Comparison of ENCODE assay signal across 9 mouse cellular contexts in genomic region chrY:897393-898227, GRCm38 (mm10). TPM values are rescaled to one million over a fixed set of nuclear protein-coding genes. Genes with fewer than 3 reads are reported as not detected.
DNase-seq lines count a peak whose midpoint lies in the region; ATAC-seq and TF ChIP-seq lines count a peak whose summit lies in the region.
"Had no signal": no experiment of that assay in that cellular context is flagged by ENCODE, and none has a peak within 500 bp of the region (broad histone marks: within the 10 kb centered on the region; RNA-seq: fewer than 3 reads in every experiment).

Gene Kdm5d (plus strand): TSS chrY:897788.

- WGBS in cerebellum, adult 2 months: under 1% methylated on average over 34 of the region's 34 CpGs
- WGBS in forebrain, embryonic 12.5 days: 1% methylated on average over 33 of the region's 34 CpGs
- 4% methylated on average over 34 of the region's 34 CpGs for WGBS in hindbrain, embryonic 14.5 days
- 3% methylated on average over 34 of the region's 34 CpGs for WGBS in liver, adult 2 months
- WGBS in midbrain, postnatal 0 days: 2% methylated on average over 28 of the region's 34 CpGs

- no peaks in the 10 kb centered on the region for H3K9me3 ChIP-seq in forebrain, embryonic 12.5 days
- H3K9me3 ChIP-seq in hindbrain, embryonic 14.5 days (ENCODE audit: control insufficient read depth, low read length): no peaks in the 10 kb centered on the region
- no peaks in the 10 kb centered on the region for H3K9me3 ChIP-seq in midbrain, postnatal 0 days (ENCODE audit: low read length)

- H3K36me3 ChIP-seq in forebrain, embryonic 12.5 days (replicated peaks): no peaks in the 10 kb centered on the region
- no peaks in the 10 kb centered on the region for H3K36me3 ChIP-seq in hindbrain, embryonic 14.5 days (replicated peaks; ENCODE audit: control insufficient read depth, insufficient read depth)
- no peaks in the 10 kb centered on the region; the same call in 1 of the 2 replicates for H3K36me3 ChIP-seq in liver, adult 2 months (ENCODE audit: control insufficient read depth, insufficient read depth, low read length)
- H3K36me3 ChIP-seq in midbrain, postnatal 0 days (ENCODE audit: insufficient read depth, low read length): no peaks in the 10 kb centered on the region

- H3K4me2 ChIP-seq in forebrain, embryonic 12.5 days: no peak within 1 kb of the TSS; the same call in 1 of the 2 replicates
- H3K4me2 ChIP-seq in hindbrain, embryonic 14.5 days (replicated peaks): peak within 1 kb of the TSS; percentile 43
- peak within 1 kb of the TSS; percentile 39; the same call in 1 of the 2 replicates for H3K4me2 ChIP-seq in midbrain, postnatal 0 days (ENCODE audit: low read depth, low read length, poor library complexity, severe bottlenecking)

- H3K9ac ChIP-seq in forebrain, embryonic 12.5 days: peak within 1 kb of the TSS; percentile 42; the same call in 1 of the 2 replicates
- peak within 1 kb of the TSS; percentile 57 for H3K9ac ChIP-seq in hindbrain, embryonic 14.5 days
- peak within 1 kb of the TSS; percentile 30 for H3K9ac ChIP-seq in liver, adult 2 months (ENCODE audit: low read depth, low read length)
- H3K9ac ChIP-seq in midbrain, postnatal 0 days (replicated peaks; ENCODE audit: low read length, poor library complexity, severe bottlenecking): peak within 1 kb of the TSS; percentile 42

- peak within 1 kb of the TSS; percentile 80 for H3K4me3 ChIP-seq in cerebellum, adult 2 months (replicated peaks; ENCODE audit: insufficient read depth, low read depth, low read length)
- H3K4me3 ChIP-seq in forebrain, embryonic 12.5 days (replicated peaks): peak within 1 kb of the TSS; percentile 37
- peak within 1 kb of the TSS; percentile 39 for H3K4me3 ChIP-seq in hindbrain, embryonic 14.5 days (replicated peaks; ENCODE audit: low read length)
- peak within 1 kb of the TSS; percentile 69 for H3K4me3 ChIP-seq in liver, adult 2 months (ENCODE audit: insufficient read depth, low read depth, low read length)
- H3K4me3 ChIP-seq in midbrain, postnatal 0 days (ENCODE audit: low read depth, low read length): peak within 1 kb of the TSS; percentile 32
- H3K4me3 ChIP-seq: left cerebral cortex, adult 2 months had no signal

- TF ChIP-seq POLR2A in cerebellum, adult 2 months (IDR thresholded peaks at IDR 0.05; ENCODE audit: borderline replicate concordance, insufficient read depth, low read length): no peak
- no peak for TF ChIP-seq POLR2A in brain, embryonic 14.5 days (IDR thresholded peaks at IDR 0.05; ENCODE audit: borderline replicate concordance, extremely low read depth, insufficient read depth, insufficient read length, poor library complexity, severe bottlenecking)
- TF ChIP-seq POLR2A in liver, adult 2 months (IDR thresholded peaks at IDR 0.05; ENCODE audit: extremely low read depth, insufficient read depth, low read length): no peak

- H3K4me1 ChIP-seq in cerebellum, adult 2 months (ENCODE audit: control insufficient read depth, insufficient read depth, low read length): no peaks in the 10 kb centered on the region
- H3K4me1 ChIP-seq in forebrain, embryonic 12.5 days: no peaks in the 10 kb centered on the region
- H3K4me1 ChIP-seq in hindbrain, embryonic 14.5 days (replicated peaks; ENCODE audit: control insufficient read depth, insufficient read depth, low read length): no peaks in the 10 kb centered on the region
- H3K4me1 ChIP-seq in liver, adult 2 months (ENCODE audit: control insufficient read depth, insufficient read depth, low read length): no peaks in the 10 kb centered on the region
- no peaks in the 10 kb centered on the region for H3K4me1 ChIP-seq in midbrain, postnatal 0 days (ENCODE audit: insufficient read depth, low read length)

- H3K27ac ChIP-seq in cerebellum, adult 2 months (ENCODE audit: insufficient read depth, low read length): 0 out of 2 replicates have a peak within 1 kb of the TSS, but pooled peaks have one; percentile 11
- no peak within 1 kb of the TSS for H3K27ac ChIP-seq in forebrain, embryonic 12.5 days
- H3K27ac ChIP-seq in hindbrain, embryonic 14.5 days: no peak within 1 kb of the TSS
- peak within 1 kb of the TSS; percentile 17 for H3K27ac ChIP-seq in liver, adult 2 months (replicated peaks; ENCODE audit: insufficient read depth, low read depth, low read length)
- peak within 1 kb of the TSS; percentile 51; the same call in 1 of the 2 replicates for H3K27ac ChIP-seq in midbrain, postnatal 0 days (ENCODE audit: low read depth, low read length)
- H3K27ac ChIP-seq: left cerebral cortex, adult 2 months had no signal

- H3K27me3 ChIP-seq in cerebellum, adult 2 months (ENCODE audit: control insufficient read depth, insufficient read depth, low read length): no peaks in the 10 kb centered on the region
- no peaks in the 10 kb centered on the region for H3K27me3 ChIP-seq in forebrain, embryonic 12.5 days
- H3K27me3 ChIP-seq in hindbrain, embryonic 14.5 days (ENCODE audit: control insufficient read depth, insufficient read depth, low read length): no peaks in the 10 kb centered on the region
- H3K27me3 ChIP-seq in liver, adult 2 months (ENCODE audit: control insufficient read depth, insufficient read depth, low read length): no peaks in the 10 kb centered on the region
- H3K27me3 ChIP-seq in midbrain, postnatal 0 days (ENCODE audit: insufficient read depth, low read length): no peaks in the 10 kb centered on the region

- no peak for ATAC-seq in forebrain, embryonic 12.5 days (ENCODE audit: low FRiP score)
- no peak for ATAC-seq in hindbrain, embryonic 14.5 days (ENCODE audit: low FRiP score)
- no peak for ATAC-seq in midbrain, postnatal 0 days (ENCODE audit: low FRiP score)

- no peaks in the 10 kb centered on the region for H3K79me2 ChIP-seq in liver, adult 2 months (ENCODE audit: control insufficient read depth, insufficient read depth, low read length)

- no peak for TF ChIP-seq CTCF in cerebellum, adult 2 months (IDR thresholded peaks at IDR 0.05; ENCODE audit: borderline replicate concordance, insufficient read depth, low read depth, low read length)
- no peak for TF ChIP-seq CTCF in brain, embryonic 14.5 days (IDR thresholded peaks at IDR 0.05; ENCODE audit: borderline replicate concordance, extremely low read depth, insufficient read depth, insufficient read length)
- TF ChIP-seq CTCF in liver, adult 2 months (IDR thresholded peaks at IDR 0.05; ENCODE audit: low read depth, low read length): no peak
- TF ChIP-seq CTCF in midbrain, postnatal 0 days (IDR thresholded peaks at IDR 0.05): no peak

- DNase-seq in cerebellum, adult 2 months: peak in 1 of 2 experiments; percentile 66
- no peak for DNase-seq in cerebellum, adult 9-10 months
- DNase-seq in brain, embryonic 14.5 days (ENCODE audit: low read depth): peak; percentile 84
- peak; percentile 71 for DNase-seq in hindbrain, embryonic 14.5 days (ENCODE audit: low spot score)
- DNase-seq in liver, adult 2 months (ENCODE audit: extremely low read depth, low read depth, low spot score): peak; percentile 75
- peak; percentile 73 for DNase-seq in midbrain, postnatal 0 days (ENCODE audit: low spot score)
- DNase-seq in testis, postnatal 10 days (ENCODE audit: low spot score): peak; percentile 61

RNA-seq across cellular contexts. Expression of gene Kdm5d, which starts in this region (rescaled TPM):
- 17.5 TPM in 1 of 2 replicates, not detected in the other for polyA plus RNA-seq in cerebellum, adult 2 months (2012; rRNA removed)
- polyA plus RNA-seq in brain, embryonic 14.5 days (2012; rRNA removed): 12.5 and 20.7 TPM in 2 replicates
- polyA plus RNA-seq in forebrain, embryonic 12.5 days (2016; fragmentation: Nextera tagmentation; extraction: Ambion mirVana): 20.1 and 22.7 TPM in 2 replicates
- polyA plus RNA-seq in hindbrain, embryonic 14.5 days (2014; fragmentation: Nextera tagmentation; extraction: Ambion mirVana): 22.0 and 22.2 TPM in 2 replicates
- 0.07 TPM in 1 of 2 replicates, not detected in the other for total RNA-seq in liver, adult 2 months (2014; rRNA removed)
- not detected in 2 replicates for polyA plus RNA-seq in liver, adult 2 months (2012; rRNA removed)
- 13.5 and 15.7 TPM in 2 replicates for total RNA-seq in midbrain, postnatal 0 days (2014; rRNA removed)
- 9.4 TPM in 1 of 2 replicates, not detected in the other for polyA plus RNA-seq in midbrain, postnatal 0 days (2015; fragmentation: Nextera tagmentation; extraction: Ambion mirVana)

Comparison
In these comparisons a context has a peak if more than half of its experiments do, and no peak if none do; other contexts are left out.
1. H3K27ac ChIP-seq: peak in cerebellum, adult 2 months (single experiment), liver, adult 2 months (single experiment) and midbrain, postnatal 0 days (single experiment); none in forebrain, embryonic 12.5 days (single experiment) and hindbrain, embryonic 14.5 days (single experiment).
2. Peak in every context shown above with its lines, with median percentiles within 50 percentile points of each other: H3K4me3 ChIP-seq and H3K9ac ChIP-seq.